Mouse (Mus musculus) left cerebral cortex, adult 9 months (tissue): ENCODE data around the gene Relch.
A peak's percentile ranks its signal among the peaks of the same experiment; 100 is the strongest.
"Not testable (repeated sequence)": the region's sequence is repeated elsewhere in the genome, so short reads cannot be mapped to it uniquely, and the experiment has no call there.

ENCODE experiments used
- DNase-seq, 2 experiments: peaks; one replicate each; pipeline ENCODE4 v3.0.0; 2022; ENCODE audit warnings: low spot score in 2 of 2

Relch gene

GRCm38 (mm10) chr1:105663171-105663961, at the start of gene Relch, which contains the start of gene Pign:
Relch (plus strand) TSS chr1:105663861.
Pign (minus strand) TSS chr1:105663677.
- DNase-seq = peak; percentile 96 to 99

- DNase-seq = peak; percentile 5 to 49
These were observed 33.2 kb upstream of the Relch start for GRCm38 (mm10) chr1:105630481-105630880.

DNA sequence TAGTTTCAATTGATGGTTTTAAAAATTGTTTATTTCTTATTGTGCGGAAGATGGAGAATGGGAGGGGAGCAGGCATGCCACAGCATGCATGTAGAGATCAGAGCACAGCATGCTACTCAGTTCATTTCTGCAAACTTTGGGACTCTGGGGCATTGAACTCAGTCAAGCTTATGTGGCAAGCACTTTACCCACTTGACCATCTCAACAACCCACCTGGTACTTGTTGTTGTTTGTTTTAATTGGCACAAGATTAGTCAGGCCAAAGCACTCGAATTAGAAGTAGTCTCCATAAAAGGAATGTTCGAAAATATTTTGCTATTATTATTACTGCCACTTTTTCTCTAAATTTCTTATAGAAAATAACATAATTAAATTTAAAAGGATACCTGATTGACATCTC, 19.6 kb upstream of the Relch start:
- no peak for DNase-seq

- DNase-seq = no peak
These were observed 13.0 kb upstream of the Relch start for GRCm38 (mm10) chr1:105650650-105651049.

- no peak for DNase-seq
These were observed 9.7 kb upstream of the Relch start for GRCm38 (mm10) chr1:105653981-105654380.

GRCm38 (mm10) chr1:105660015-105660414, 3.6 kb upstream of the Relch start:
- DNase-seq = peak in 1 of 2 experiments; percentile 43

- DNase-seq = no peak
These were observed 866 bp upstream of the Relch start for GRCm38 (mm10) chr1:105662820-105663170.

- DNase-seq = peak in 1 of 2 experiments; percentile 13
These were observed 526 bp downstream of the Relch start for GRCm38 (mm10) chr1:105663962-105664812.

DNA sequence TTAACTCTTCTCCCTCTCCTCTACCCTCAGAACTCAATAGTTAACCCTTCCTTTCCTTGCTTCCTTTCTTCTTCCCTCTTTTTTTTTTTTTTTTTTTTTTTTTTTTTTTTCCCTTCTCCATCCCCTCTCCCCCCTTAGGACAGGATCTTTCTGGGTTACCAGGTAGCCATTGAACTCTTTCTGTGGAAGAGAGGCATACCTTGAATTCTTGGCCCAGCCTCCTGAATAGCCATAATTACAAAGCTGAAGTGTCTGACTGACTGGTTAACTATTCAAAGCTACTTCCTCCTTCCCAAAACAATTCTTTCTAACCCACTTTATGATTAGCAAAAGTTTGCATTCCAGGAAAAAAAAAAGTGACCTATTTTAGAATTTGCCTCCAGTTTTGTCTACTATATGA, 6.0 kb downstream of the Relch start:
- no peak for DNase-seq

GRCm38 (mm10) chr1:105674763-105675162, 11.1 kb downstream of the Relch start:
- no peak for DNase-seq

- no peak for DNase-seq
These were observed 16.9 kb downstream of the Relch start for GRCm38 (mm10) chr1:105680587-105680986.

GRCm38 (mm10) chr1:105685501-105685900, 21.8 kb downstream of the Relch start:
- DNase-seq = no peak

GRCm38 (mm10) chr1:105695581-105695980, 31.9 kb downstream of the Relch start:
- DNase-seq = no peak

DNA sequence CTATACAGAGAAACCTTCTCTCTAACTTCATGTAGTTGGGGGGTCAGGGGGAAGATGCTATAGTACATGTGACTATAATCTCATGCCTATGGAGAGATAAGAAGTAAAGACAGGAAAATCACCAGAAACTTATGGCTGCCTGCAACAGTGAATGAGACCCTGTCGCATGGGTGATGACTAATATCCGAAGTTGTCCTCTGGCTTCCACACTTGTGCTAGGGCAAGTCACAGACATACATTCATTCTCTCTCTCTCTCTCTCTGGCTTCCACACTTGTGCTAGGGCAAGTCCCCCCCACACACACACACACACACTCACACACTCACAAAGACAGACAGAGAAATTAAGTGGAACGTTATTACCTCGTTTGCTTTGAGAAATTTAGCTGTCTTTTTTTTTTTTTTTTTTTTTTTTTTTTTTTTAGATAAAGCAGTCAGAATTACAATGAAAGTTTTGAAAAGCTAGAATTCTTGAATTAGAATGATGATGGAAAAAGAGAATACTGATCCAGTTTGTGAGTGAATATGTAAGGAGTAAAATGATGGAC, 37.4 kb downstream of the Relch start:
- DNase-seq = no peak

- no peak for DNase-seq
These were observed 45.8 kb downstream of the Relch start for GRCm38 (mm10) chr1:105709415-105709814.

- DNase-seq = peak in 1 of 2 experiments; percentile 11
These were observed 47.6 kb downstream of the Relch start for GRCm38 (mm10) chr1:105711227-105711626.

DNA sequence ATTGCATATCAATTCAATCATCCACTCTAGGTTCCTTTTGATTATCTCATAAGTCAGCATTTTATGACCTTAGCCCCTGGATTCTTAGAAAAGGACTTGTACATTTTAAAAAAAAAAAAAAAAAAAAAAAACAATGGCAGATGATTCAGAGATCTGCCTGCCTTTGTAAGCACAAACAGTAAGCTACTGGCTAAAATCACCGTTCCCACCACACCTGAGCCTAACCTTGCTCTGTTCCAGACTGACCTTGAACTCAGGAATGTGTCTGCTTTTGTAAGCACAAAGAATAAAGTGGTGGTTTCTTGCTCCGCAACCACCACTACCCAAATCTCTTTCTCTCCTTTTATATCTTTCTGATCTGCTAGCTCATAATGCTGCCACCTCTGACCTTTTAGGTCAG, 49.2 kb downstream of the Relch start:
- no peak for DNase-seq

DNA sequence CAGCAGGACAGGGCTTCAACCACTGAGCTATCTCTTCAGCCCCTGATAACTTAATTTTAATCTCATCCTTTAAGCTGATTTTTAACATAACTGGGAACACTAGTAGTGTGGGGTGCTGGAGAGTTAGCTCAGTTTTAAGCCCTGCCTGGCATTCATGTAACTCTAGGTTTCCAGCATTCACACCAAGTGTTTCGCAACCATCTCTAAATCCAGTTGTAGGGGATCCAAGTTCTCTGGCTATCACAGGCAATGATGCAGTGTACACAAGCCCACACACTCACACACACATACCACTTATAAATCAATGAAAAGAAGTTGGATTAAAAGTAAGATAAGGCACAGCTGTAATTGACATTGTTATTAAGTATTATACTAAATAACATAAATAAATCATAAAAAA, 54.7 kb downstream of the Relch start:
- DNase-seq = no peak

- DNase-seq = not testable (repeated sequence)
These were observed 65.6 kb downstream of the Relch start for GRCm38 (mm10) chr1:105729246-105729645.

DNA sequence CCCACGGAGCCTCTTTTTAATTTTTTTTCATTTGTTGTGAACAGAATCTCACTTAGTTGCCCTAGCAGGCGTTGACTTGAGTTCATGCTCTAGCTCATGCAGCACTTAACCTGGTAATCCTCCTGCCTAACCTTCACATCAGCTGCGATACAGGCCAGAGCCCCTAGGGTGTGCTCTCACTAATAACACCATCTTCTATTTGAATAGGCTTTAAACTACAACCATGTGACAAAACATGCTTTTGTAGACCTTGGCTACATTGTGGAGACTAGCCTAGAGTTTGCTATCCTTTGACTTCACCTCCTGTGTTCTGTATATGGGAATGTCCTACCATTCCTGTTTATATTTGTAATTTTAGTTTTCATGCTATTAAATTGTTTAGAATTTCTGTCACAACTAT, 71.7 kb downstream of the Relch start:
- no peak for DNase-seq

- DNase-seq = no peak
These were observed 74.7 kb downstream of the Relch start for GRCm38 (mm10) chr1:105738334-105738733.

DNA sequence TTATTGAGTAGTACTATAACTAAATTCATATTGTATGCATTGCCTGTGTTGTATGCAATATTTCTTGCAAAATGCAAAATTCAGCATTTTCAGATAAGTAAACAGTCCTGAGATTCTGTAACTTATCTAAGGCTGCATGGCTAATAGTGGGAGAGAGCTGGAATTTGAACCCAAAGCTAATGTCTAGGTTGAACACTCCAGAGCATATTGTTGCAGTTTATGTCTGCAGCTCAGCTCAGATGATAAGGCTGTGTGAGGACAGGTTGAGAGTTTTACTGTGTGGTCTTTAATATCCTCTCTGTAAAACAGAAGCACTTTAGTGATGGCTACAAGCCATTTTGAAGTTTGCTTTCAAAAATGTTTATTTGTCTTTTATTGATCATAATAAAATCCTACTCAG, 75.8 kb downstream of the Relch start:
- no peak for DNase-seq

- peak; percentile 21 to 36 for DNase-seq
These were observed 78.8 kb downstream of the Relch start for GRCm38 (mm10) chr1:105742481-105742880.
